In the genomic region with DNA sequence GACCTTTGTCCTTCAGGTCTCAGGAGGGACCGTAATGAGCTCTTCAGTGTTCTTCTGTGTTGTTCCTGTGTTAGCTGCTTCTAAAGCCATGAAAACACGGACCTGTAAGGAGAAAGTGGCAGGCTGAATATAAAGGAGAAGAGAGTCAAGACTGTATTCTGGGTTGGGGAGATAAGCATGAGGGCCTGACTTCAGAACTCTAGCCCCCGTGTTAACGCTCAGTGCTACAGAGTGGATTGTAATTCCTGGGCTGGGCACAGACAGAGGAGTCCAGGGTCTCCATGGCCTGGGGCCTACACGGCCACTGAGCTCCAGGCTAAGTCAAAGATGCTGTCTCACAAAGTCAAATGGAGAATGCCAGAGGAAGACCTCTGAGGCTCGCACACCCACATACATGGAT, we compare ENCODE assay signal across 27 mouse cellular contexts.
DNase-seq lines count a peak whose midpoint lies in the region; ATAC-seq and TF ChIP-seq lines count a peak whose summit lies in the region.
"Had no signal": no experiment of that assay in that cellular context is flagged by ENCODE, and none has a peak within 500 bp of the region (broad histone marks: within the 10 kb centered on the region; RNA-seq: fewer than 3 reads in every experiment).

No protein-coding gene starts in this region.

- no peak overlapping the region for H3K4me3 ChIP-seq in liver, embryonic 11.5 days (ENCODE audit: low read depth, low read length)
- H3K4me3 ChIP-seq in bone marrow, adult 2 months (replicated peaks; ENCODE audit: control insufficient read depth, low read depth, low read length) = no peak overlapping the region
- no peak overlapping the region for H3K4me3 ChIP-seq in liver, embryonic 12.5 days
- H3K4me3 ChIP-seq in liver, postnatal 0 days (ENCODE audit: low read depth, low read length) = no peak overlapping the region
- H3K4me3 ChIP-seq: forebrain, embryonic 10.5 days; forebrain, embryonic 13.5 days; gastrocnemius, adult 2 months; heart, embryonic 12.5 days; heart, embryonic 15.5 days; hindbrain, embryonic 10.5 days; hindbrain, embryonic 13.5 days had no signal

- no peaks in the 10 kb centered on the region; the same call in 1 of the 2 replicates for H3K4me1 ChIP-seq in liver, embryonic 11.5 days (replicated peaks; ENCODE audit: control insufficient read depth, insufficient read depth, low read length)
- H3K4me1 ChIP-seq in bone marrow, adult 2 months (ENCODE audit: control insufficient read depth, insufficient read depth, low read length) = no peaks in the 10 kb centered on the region; the same call in 1 of the 2 replicates
- peaks cover 17% of the 10 kb centered on the region; the same call in 1 of the 2 replicates for H3K4me1 ChIP-seq in liver, embryonic 12.5 days
- H3K4me1 ChIP-seq in liver, postnatal 0 days (ENCODE audit: insufficient read depth) = no peaks in the 10 kb centered on the region
- H3K4me1 ChIP-seq: hindbrain, embryonic 13.5 days had no signal

- DNase-seq in liver, embryonic 11.5 days (ENCODE audit: low spot score) = no peak
- DNase-seq in liver = no peak
- no peak for DNase-seq in liver, postnatal 0 days
- DNase-seq in testis, postnatal 10 days (ENCODE audit: low spot score) = no peak
- DNase-seq in frontal cortex, postnatal 25 days (ENCODE audit: low spot score in 2 of 2) = no peak
- no peak for DNase-seq in lung, adult 18-20 months
- DNase-seq: adrenal gland, adult 8-10 months; adrenal gland, postnatal 36 days; cerebellum, adult 11 months; cerebellum, adult 2 months; cerebellum, adult 9-11 months; cerebellum, postnatal 36 days; gastrocnemius, adult 2 months; gastrocnemius, postnatal 14 days; heart, adult 18-20 months; heart, postnatal 10 days; heart, postnatal 36 days had no signal

- TF ChIP-seq POLR2A in bone marrow, adult 2 months (IDR thresholded peaks at IDR 0.05; ENCODE audit: borderline replicate concordance, control insufficient read depth, low read depth, low read length) = no peak

- H3K36me3 ChIP-seq in liver, embryonic 11.5 days (ENCODE audit: control insufficient read depth, insufficient read depth, low read length) = no peaks in the 10 kb centered on the region
- H3K36me3 ChIP-seq in liver, embryonic 12.5 days = peaks cover 10% of the 10 kb centered on the region
- H3K36me3 ChIP-seq in liver, postnatal 0 days (replicated peaks; ENCODE audit: insufficient read depth, low read length) = peaks cover 5% of the 10 kb centered on the region

- TF ChIP-seq EP300 in liver, postnatal 0 days (IDR thresholded peaks at IDR 0.05; ENCODE audit: low read depth) = no peak

- no peak overlapping the region for H3K27ac ChIP-seq in liver, embryonic 11.5 days (ENCODE audit: low read depth, low read length)
- peak overlapping the region; percentile 72 for H3K27ac ChIP-seq in bone marrow, adult 2 months (ENCODE audit: control insufficient read depth, insufficient read depth, low read depth, low read length, poor library complexity)
- H3K27ac ChIP-seq in liver, embryonic 12.5 days = no peak overlapping the region
- no peak overlapping the region for H3K27ac ChIP-seq in liver, postnatal 0 days (ENCODE audit: low read depth)
- H3K27ac ChIP-seq: forebrain, embryonic 10.5 days; forebrain, embryonic 13.5 days; gastrocnemius, adult 2 months; heart, embryonic 15.5 days; hindbrain, embryonic 10.5 days; hindbrain, embryonic 13.5 days had no signal

- no peaks in the 10 kb centered on the region for H3K9me3 ChIP-seq in liver, embryonic 11.5 days (ENCODE audit: control insufficient read depth, low read length)
- H3K9me3 ChIP-seq in liver, embryonic 12.5 days (replicated peaks) = no peaks in the 10 kb centered on the region
- no peaks in the 10 kb centered on the region for H3K9me3 ChIP-seq in liver, postnatal 0 days (ENCODE audit: low read length)
- H3K9me3 ChIP-seq: forebrain, embryonic 10.5 days; forebrain, embryonic 13.5 days; heart, embryonic 12.5 days; heart, embryonic 15.5 days; hindbrain, embryonic 10.5 days; hindbrain, embryonic 13.5 days had no signal

- ATAC-seq in liver, embryonic 11.5 days (replicated peaks; ENCODE audit: low FRiP score) = peak; percentile 69
- peak; percentile 43 for ATAC-seq in liver, embryonic 12.5 days
- ATAC-seq in liver, postnatal 0 days = peak; percentile 29; the same call in 1 of the 2 replicates
- ATAC-seq: forebrain, embryonic 13.5 days; forebrain, embryonic 16.5 days; hindbrain, embryonic 16.5 days had no signal

- H3K27me3 ChIP-seq in liver, embryonic 11.5 days (replicated peaks; ENCODE audit: control insufficient read depth, insufficient read depth, low read length) = no peaks in the 10 kb centered on the region
- H3K27me3 ChIP-seq in liver, embryonic 12.5 days (replicated peaks) = no peaks in the 10 kb centered on the region
- H3K27me3 ChIP-seq in liver, postnatal 0 days (ENCODE audit: insufficient read depth, low read length) = no peaks in the 10 kb centered on the region
- H3K27me3 ChIP-seq: forebrain, embryonic 13.5 days; heart, embryonic 12.5 days; heart, embryonic 15.5 days; hindbrain, embryonic 13.5 days had no signal

- WGBS in liver, embryonic 11.5 days = 67% methylated on average over 6 of the region's 6 CpGs
- WGBS in bone marrow, adult 2 months = 60% methylated on average over 6 of the region's 6 CpGs
- WGBS in liver, embryonic 12.5 days (ENCODE audit: insufficient replicate concordance) = 51% methylated on average over 6 of the region's 6 CpGs
- 69% methylated on average over 6 of the region's 6 CpGs for WGBS in liver, postnatal 0 days (ENCODE audit: insufficient replicate concordance)

- H3K9ac ChIP-seq in liver, embryonic 11.5 days (ENCODE audit: low read depth, low read length) = no peak overlapping the region
- H3K9ac ChIP-seq in liver, embryonic 12.5 days = no peak overlapping the region
- 0 out of 2 replicates have a peak overlapping the region, but pooled peaks have one; percentile 6 for H3K9ac ChIP-seq in liver, postnatal 0 days (replicated peaks)
- H3K9ac ChIP-seq: forebrain, embryonic 13.5 days; heart, embryonic 12.5 days; heart, embryonic 15.5 days; hindbrain, embryonic 13.5 days had no signal

- TF ChIP-seq CTCF in bone marrow, adult 2 months (IDR thresholded peaks at IDR 0.05; ENCODE audit: control insufficient read depth, insufficient read depth, low read length) = no peak
- TF ChIP-seq CTCF in liver, postnatal 0 days (IDR thresholded peaks at IDR 0.05; ENCODE audit: low read depth) = no peak

- H3K4me2 ChIP-seq in liver, embryonic 11.5 days = no peak overlapping the region
- no peak overlapping the region for H3K4me2 ChIP-seq in liver, embryonic 12.5 days
- H3K4me2 ChIP-seq in liver, postnatal 0 days (ENCODE audit: low read depth, low read length) = peak overlapping the region; percentile 26
- H3K4me2 ChIP-seq: forebrain, embryonic 13.5 days; heart, embryonic 12.5 days; heart, embryonic 15.5 days; hindbrain, embryonic 13.5 days had no signal
